Mouse (Mus musculus) heart, embryonic 16.5 days (tissue): ENCODE data around the gene Gfm1. TPM values are rescaled to one million over a fixed set of nuclear protein-coding genes. Genes with fewer than 3 reads are reported as not detected.

Source experiments
- ATAC-seq: fragments of 200-750 bp; cut with Nextera tagmentation; replicated peaks from 2 replicates; pipeline ENCODE4 v1.8.0; 2017; ENCODE audit warnings: moderate number of reproducible peaks; ENCODE audit not compliant: insufficient read depth, low FRiP score; ENCODE audit errors: extremely low read depth
- H3K27ac ChIP-seq: fragments of 300-500 bp; sonication (generic); 2 replicates; pipeline ENCODE4 v1.5.1; 2014; ENCODE audit warnings: mild to moderate bottlenecking, low read length, control low read depth, moderate library complexity
- H3K27me3 ChIP-seq: fragments of 300-500 bp; sonication (generic); 2 replicates; pipeline ENCODE4 v1.6.1; 2014; ENCODE audit warnings: low read length, mixed read lengths; ENCODE audit not compliant: control insufficient read depth, insufficient read depth
- H3K36me3 ChIP-seq: fragments of 300-500 bp; sonication (generic); 2 replicates; pipeline ENCODE4 v1.6.1; 2014; ENCODE audit not compliant: control insufficient read depth, insufficient read depth
- H3K4me1 ChIP-seq: fragments of 300-500 bp; sonication (generic); 2 replicates; pipeline ENCODE4 v1.6.1; 2014; ENCODE audit warnings: low read length, mixed read lengths; ENCODE audit not compliant: control insufficient read depth, insufficient read depth
- H3K4me2 ChIP-seq: fragments of 300-500 bp; sonication (generic); 2 replicates; pipeline ENCODE4 v1.6.1; 2014; ENCODE audit warnings: low read depth, mild to moderate bottlenecking, control low read depth, low read length
- H3K4me3 ChIP-seq: fragments of 300-500 bp; sonication (generic); 2 replicates; pipeline ENCODE4 v1.5.1; 2014; ENCODE audit warnings: mild to moderate bottlenecking, control low read depth, low read length
- H3K9ac ChIP-seq: fragments of 300-500 bp; sonication (generic); 2 replicates; pipeline ENCODE4 v1.6.1; 2014; ENCODE audit warnings: low read length, control low read depth
- H3K9me3 ChIP-seq: fragments of 300-500 bp; sonication (generic); replicated peaks from 2 replicates; pipeline ENCODE4 v1.6.1; 2016; ENCODE audit warnings: low read length; ENCODE audit not compliant: control insufficient read depth
- WGBS: fragments of 180-500 bp; shearing (Covaris S2); extraction: QIAGEN DNeasy Blood & Tissue Kit; methylation state at CpG from one replicate; pipeline ENCODE4 v1.1.7; 2014; 5-methylcytosine and 5-hydroxymethylcytosine counted together
- polyA plus RNA-seq: library from polyadenylated mRNA; unstranded; fragments of >200 nt; fragmentation: Nextera tagmentation; extraction: Ambion mirVana; gene quantifications from 2 replicates; pipeline ENCODE4 v1.2.1, GENCODE M21; 2015

Gene Gfm1
- polyA plus RNA-seq, 1 experiment from 2014 or later = 113 TPM

DNA sequence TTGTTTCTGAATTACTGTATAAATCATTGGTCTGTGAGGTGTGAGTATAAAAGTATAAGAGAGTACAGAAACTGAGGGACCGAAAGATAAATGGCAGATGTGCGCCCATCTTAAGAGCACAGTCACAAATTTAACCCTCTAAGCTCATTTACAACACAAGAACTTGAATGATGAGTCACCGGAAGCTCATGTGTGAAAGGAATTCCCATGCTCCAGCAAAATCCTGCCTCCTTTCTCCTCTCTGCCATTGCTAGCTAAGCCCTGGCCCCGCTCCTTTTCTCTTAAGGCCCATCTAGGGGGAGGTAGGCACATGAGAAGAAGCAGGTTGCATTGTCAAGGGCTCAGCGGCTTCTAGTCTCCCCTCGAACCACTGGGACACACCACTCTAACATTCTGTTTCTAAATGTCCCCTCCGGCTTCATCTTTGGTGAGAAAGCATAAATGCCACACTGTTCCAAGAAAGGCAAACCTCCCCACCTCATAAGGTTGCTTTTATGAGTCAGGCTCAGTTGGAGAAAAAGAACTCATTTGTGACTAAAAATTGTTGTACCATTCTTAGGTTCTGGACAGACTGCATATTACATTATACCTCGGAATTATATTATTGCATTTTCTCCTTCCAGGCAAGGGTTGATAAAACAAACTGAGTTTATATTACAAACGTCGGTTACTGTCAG, 78.5 kb downstream of the Gfm1 start:
- ATAC-seq = no peak
- WGBS = 80% methylated on average over 10 of the region's 10 CpGs
- Histone ChIP-seq H3K9me3 (no peaks in the 10 kb centered on the region), H3K4me3 (no peak overlapping the region), H3K27me3 (no peaks in the 10 kb centered on the region), H3K27ac (no peak overlapping the region), H3K4me2 (no peak overlapping the region), H3K36me3 (no peaks in the 10 kb centered on the region), H3K9ac (no peak overlapping the region), H3K4me1 (no peaks in the 10 kb centered on the region)

DNA sequence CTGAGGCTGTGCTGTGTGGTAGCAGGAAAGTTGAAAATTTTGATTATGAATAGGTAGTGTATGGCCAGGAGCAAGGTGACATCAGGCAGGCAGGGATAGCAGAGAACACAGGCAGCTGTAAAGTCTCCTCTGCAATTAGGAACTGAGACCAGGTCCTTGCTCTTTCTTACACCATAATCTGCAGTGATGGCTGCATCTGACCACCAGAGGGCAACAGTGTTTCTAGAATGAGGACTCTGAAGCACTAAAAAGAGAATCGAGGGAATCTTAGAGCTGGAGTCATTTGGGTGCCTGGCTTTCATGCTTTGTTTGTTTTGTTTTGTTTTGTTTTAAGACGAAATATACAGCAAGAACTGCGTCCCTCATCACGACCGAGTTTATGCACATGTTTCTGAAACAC, 82.9 kb downstream of the Gfm1 start:
- no peak overlapping the region for H3K27ac ChIP-seq
- 1% methylated on average over 5 of the region's 5 CpGs for WGBS
- peaks cover 14% of the 10 kb centered on the region for H3K27me3 ChIP-seq
- no peak for ATAC-seq
- H3K4me1 ChIP-seq = no peaks in the 10 kb centered on the region; the same call in 1 of the 2 replicates
- no peak overlapping the region for H3K4me3 ChIP-seq
- no peak overlapping the region for H3K9ac ChIP-seq
- H3K4me2 ChIP-seq = no peak overlapping the region
- H3K9me3 ChIP-seq = no peaks in the 10 kb centered on the region
- H3K36me3 ChIP-seq = no peaks in the 10 kb centered on the region

DNA sequence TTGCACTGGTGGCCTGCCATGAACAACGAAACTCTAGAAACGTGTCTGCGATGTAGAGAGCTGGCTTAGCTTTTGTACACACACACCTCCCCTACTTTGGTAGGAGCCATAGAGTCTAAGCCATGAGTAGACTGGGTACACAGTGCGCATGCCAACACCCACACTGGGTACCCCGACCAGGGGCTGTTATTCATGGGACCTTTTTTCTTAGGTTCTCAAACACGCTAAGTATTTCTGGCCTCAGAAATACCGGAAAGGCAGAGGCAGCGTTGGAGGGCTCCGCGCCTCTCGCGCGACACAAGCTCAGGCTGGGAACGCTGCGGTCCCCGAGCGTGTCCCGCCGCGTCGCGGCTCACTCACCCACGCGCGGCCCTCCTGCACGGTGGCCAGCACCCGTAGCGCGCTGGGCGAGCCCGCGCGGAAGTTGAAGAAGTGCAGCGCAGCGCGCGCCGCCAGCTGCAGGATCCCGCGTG, 84.9 kb downstream of the Gfm1 start:
- H3K27ac ChIP-seq = no peak overlapping the region
- H3K9ac ChIP-seq = peak overlapping the region; percentile 75
- H3K9me3 ChIP-seq = no peaks in the 10 kb centered on the region
- 4% methylated on average over 40 of the region's 40 CpGs for WGBS
- no peaks in the 10 kb centered on the region; the same call in 1 of the 2 replicates for H3K4me1 ChIP-seq
- H3K4me2 ChIP-seq = peak overlapping the region; percentile 100
- peak overlapping the region; percentile 74 for H3K4me3 ChIP-seq
- peaks cover 18% of the 10 kb centered on the region for H3K27me3 ChIP-seq
- ATAC-seq = peak; percentile 42; the same call in 1 of the 2 replicates
- H3K36me3 ChIP-seq = no peaks in the 10 kb centered on the region

DNA sequence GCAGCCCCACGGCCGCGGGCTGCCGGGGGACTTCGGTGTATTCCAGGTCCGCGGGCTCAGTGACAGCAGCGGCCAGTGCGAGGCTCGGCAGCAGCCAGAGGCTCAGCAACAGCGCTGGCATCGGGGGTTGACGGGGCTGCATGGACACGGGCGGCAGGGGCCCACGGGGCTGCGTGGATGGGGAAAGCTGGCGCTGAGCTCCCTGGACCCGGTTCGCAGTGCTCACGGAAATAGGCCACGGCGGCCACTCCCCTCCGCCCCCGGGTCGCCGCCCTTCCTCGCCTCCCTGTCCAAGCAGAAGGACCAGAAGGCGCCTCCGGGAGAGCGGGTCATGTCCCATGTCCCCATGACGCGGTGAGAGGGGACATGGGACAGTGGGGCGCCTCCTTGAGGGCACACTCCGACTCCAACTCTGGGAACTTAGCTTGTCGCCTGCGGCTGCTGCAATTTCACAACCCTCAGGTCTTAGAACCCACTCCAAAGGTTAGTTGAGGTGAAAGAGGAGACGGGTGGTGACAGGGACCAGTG, 85.4 kb downstream of the Gfm1 start, which contains the start of gene Rarres1:
Gene Rarres1, minus strand, starts transcription at position 250 of the 528 bp plus-strand sequence.
- peak within 1 kb of the TSS; percentile 100 for H3K4me2 ChIP-seq
- WGBS = 2% methylated on average over 38 of the region's 38 CpGs
- H3K4me3 ChIP-seq = peak within 1 kb of the TSS; percentile 74
- peaks cover 18% of the 10 kb centered on the region for H3K27me3 ChIP-seq
- H3K36me3 ChIP-seq = no peaks in the 10 kb centered on the region
- H3K9me3 ChIP-seq = no peaks in the 10 kb centered on the region
- ATAC-seq = peak; percentile 30; the same call in 1 of the 2 replicates
- H3K4me1 ChIP-seq = no peaks in the 10 kb centered on the region; the same call in 1 of the 2 replicates
- H3K27ac ChIP-seq = no peak within 1 kb of the TSS
- peak within 1 kb of the TSS; percentile 75 for H3K9ac ChIP-seq

DNA sequence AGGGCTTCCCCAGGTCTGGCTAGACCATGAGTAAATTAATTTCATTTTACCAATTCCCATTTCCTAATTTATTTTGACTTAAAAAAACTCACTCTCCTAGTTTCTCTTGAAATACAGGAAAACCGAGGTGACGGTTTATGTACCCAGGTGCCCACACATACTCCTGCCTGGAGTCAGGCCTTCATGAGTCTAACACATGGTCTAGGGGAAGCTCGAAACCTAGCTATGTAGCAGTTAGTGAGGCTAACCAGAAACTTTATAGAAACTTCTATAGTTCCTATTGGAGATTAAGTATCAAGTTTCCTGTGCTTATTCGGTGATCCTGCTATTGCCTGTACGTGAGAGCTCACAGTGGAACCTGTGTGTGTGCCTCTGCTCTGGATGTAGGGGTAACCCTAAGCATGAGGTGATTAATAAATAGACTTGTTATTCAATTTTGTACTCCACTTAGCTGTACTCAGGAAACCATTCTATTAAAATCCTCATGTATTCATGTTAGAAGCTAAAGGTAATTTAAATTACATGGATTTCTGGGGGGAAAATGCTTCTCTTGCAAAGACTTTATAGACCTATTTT, 90.8 kb downstream of the Gfm1 start:
- no peak overlapping the region for H3K9ac ChIP-seq
- no peak overlapping the region for H3K4me3 ChIP-seq
- no peak overlapping the region for H3K4me2 ChIP-seq
- WGBS = 90% methylated on average over 5 of the region's 5 CpGs
- H3K36me3 ChIP-seq = no peaks in the 10 kb centered on the region
- ATAC-seq = no peak
- peaks cover 3% of the 10 kb centered on the region for H3K4me1 ChIP-seq
- H3K27ac ChIP-seq = no peak overlapping the region
- no peaks in the 10 kb centered on the region for H3K9me3 ChIP-seq
- H3K27me3 ChIP-seq = peaks cover 13% of the 10 kb centered on the region

DNA sequence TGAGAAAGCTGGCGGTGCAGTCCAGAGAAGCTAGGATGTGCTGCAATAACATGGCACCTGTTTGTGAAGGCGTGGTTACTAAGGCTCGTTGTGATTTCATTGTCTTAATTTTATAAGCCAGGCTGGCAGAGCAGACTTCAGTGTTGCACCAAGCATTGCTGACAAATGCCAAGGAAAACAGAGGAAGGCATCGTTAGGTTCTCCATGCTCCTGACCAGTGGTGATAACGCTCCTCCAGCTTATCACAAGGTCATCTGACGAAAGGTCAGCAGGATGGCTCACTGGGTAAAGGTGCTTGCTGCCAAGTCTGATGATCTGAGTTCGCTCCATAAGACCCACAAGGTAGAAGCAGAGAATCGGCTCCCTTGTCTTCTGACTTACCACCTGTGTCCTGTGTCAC, 92.8 kb downstream of the Gfm1 start:
- Histone ChIP-seq H3K27ac (no peak overlapping the region), H3K4me3 (no peak overlapping the region), H3K27me3 (peaks cover 4% of the 10 kb centered on the region; the same call in 1 of the 2 replicates), H3K9me3 (no peaks in the 10 kb centered on the region), H3K4me2 (no peak overlapping the region), H3K4me1 (peaks cover 3% of the 10 kb centered on the region), H3K36me3 (no peaks in the 10 kb centered on the region), H3K9ac (no peak overlapping the region)
- no peak for ATAC-seq
- WGBS = 77% methylated on average over 8 of the region's 8 CpGs

DNA sequence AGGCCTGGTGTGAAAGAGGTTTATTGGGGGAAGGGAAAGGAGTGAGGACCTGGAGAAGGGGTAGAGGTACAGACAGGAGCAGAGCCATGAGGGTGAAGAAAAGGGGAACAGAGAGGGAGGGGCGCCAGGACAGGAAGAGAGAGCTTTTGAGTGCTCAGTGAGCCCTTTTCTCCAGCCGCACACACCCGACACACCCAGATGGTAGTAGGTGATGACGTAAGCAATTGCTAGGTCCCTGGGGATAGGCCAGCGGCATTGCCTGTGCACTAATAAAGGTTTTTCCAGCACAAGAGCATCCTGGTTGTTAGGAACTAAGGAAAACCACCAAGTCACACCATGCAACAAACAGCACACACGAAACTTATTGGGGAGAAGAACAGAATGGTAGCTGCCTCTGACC, 94.9 kb downstream of the Gfm1 start:
- no peak overlapping the region for H3K4me2 ChIP-seq
- H3K27ac ChIP-seq = no peak overlapping the region
- H3K4me3 ChIP-seq = no peak overlapping the region
- no peaks in the 10 kb centered on the region for H3K27me3 ChIP-seq
- H3K36me3 ChIP-seq = no peaks in the 10 kb centered on the region
- H3K9me3 ChIP-seq = no peaks in the 10 kb centered on the region
- ATAC-seq = no peak
- 77% methylated on average over 6 of the region's 6 CpGs for WGBS
- no peak overlapping the region for H3K9ac ChIP-seq
- peaks cover 3% of the 10 kb centered on the region for H3K4me1 ChIP-seq
